Mouse (Mus musculus) lung, adult 18-20 months (tissue): ENCODE data around the gene Sult1d1.
"Not testable (repeated sequence)": the region's sequence is repeated elsewhere in the genome, so short reads cannot be mapped to it uniquely, and the experiment has no call there.

ENCODE experiments used
- DNase-seq, 2 experiments: peaks; one replicate each; pipeline ENCODE4 v3.0.0; 2022; ENCODE audit warnings: mixed read lengths in 2 of 2

Sult1d1 gene

GRCm38 (mm10) chr5:87568845-87569244 lies at the start of gene Sult1d1:
Gene Sult1d1, minus strand, starts transcription at chr5:87569027.
- DNase-seq, result no peak

DNA sequence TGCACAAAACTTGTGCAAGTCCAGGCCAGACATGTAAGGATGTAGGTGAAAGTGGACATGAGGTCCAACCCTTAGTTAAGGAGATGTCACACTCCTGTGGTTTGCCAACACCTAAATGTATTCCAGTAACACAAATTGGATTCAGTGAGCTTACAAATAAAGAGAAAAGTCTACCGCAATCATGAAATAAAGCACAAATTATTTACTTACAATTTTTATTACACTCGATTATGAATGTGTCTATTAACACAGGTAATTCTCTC lies 46.2 kb upstream of the Sult1d1 start:
- no peak for DNase-seq

- DNase-seq, result no peak
Measured at GRCm38 (mm10) chr5:87614364-87615127, 45.7 kb upstream of the Sult1d1 start.

DNA sequence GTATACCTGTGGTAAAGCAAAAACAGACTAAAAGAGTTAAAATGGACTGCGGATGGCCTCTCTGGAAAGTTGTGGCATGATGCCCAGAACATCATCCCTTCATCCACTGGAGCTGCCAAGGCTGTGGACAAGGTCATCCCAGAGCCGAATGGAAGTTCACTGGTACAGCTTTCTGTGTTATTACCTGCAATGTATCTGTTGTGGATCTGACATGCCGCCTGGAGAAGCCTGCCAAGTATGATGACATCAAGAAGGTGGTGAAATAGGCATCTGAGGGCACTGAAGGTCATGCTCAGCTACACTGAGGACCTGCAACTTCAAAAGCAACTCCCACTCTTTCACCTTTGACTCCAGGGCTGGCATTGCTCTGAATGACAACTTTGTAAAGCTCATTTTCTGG lies 32.2 kb upstream of the Sult1d1 start:
- no peak for DNase-seq

DNA sequence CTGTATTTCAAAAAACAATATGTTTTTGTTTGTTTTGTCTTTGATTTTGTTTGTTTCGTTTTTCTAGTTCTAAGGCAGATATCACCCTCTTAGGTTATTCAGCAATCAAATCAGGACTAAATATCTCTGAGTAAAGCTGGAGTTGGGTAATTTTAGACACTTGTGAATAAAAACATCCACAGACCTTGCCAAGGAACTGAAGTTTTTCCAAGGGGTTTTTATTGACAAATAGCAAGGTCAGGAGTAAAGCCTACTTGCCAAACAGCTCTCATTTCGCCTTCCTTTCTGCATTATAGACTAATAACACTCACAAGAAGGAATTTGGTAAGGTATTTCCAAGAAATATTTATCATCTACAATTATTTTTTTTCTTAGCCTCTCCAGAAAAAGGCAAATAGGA lies 29.1 kb upstream of the Sult1d1 start:
- DNase-seq, result no peak

- no peak for DNase-seq
Measured at GRCm38 (mm10) chr5:87591494-87591893, 22.7 kb upstream of the Sult1d1 start, which contains the start of gene Sult1e1. Gene Sult1e1, minus strand, starts transcription at chr5:87591594.

GRCm38 (mm10) chr5:87589916-87590315 lies 21.1 kb upstream of the Sult1d1 start:
- DNase-seq, result no peak

DNA sequence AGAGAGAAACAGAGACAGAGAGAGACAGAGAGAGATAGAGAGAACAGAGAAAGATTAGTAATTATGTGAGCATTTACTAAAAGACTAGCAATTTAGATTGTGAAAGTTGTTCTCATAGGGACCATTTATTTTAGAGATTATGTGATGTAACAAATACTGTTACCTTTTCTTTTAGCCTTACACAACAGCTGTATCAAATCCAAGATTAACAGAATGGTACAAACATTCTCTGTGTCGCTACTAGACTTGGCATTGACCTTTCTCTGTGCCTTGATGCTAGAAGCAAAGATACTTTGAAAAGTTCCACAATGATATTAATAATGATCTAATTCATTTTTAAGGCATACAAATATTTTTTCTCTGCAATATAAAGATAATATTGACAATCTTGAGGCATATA lies 11.6 kb upstream of the Sult1d1 start:
- DNase-seq, result no peak

- DNase-seq, result no peak
Measured at GRCm38 (mm10) chr5:87574174-87574573, 5.3 kb upstream of the Sult1d1 start.

- DNase-seq, result no peak
Measured at GRCm38 (mm10) chr5:87573490-87573889, 4.7 kb upstream of the Sult1d1 start.

DNA sequence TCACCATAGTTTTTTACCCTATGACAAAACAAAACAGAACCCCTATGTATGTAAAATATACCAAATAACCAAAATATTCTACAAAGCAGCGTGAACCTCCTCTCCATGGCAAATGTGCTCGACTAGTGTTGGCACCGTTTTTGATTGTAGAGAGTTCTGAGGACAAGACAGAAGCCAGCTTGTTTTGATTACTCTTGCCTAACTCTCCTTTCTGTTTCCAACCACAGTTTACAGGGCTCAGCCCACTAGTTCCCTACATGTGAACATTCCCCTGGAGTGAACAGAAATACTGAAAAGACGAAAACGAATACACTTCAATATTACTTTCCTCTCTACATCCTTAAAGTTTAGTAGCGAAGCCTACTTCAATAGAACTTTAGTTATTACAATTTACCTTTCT lies 4.0 kb upstream of the Sult1d1 start:
- no peak for DNase-seq

DNA sequence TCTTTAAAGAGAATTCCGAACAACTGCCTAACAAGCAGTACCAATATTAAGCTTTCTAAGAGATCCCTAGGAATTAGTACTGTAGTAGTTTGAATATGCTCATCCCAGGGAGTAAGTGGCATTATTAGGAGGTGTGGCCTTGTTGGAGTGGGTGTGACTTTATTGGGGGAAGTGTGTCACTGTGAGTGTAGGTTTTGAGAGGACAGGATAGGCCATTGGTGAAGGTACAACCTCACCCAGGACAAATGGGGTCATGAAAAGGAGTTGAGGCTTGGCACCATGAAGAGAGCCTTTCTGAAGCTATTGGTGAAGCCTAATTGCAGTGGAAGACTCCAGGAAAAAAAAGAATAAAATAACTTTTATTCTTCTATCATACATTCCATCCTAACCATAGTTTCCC lies 1.5 kb downstream of the Sult1d1 start:
- no peak for DNase-seq

DNA sequence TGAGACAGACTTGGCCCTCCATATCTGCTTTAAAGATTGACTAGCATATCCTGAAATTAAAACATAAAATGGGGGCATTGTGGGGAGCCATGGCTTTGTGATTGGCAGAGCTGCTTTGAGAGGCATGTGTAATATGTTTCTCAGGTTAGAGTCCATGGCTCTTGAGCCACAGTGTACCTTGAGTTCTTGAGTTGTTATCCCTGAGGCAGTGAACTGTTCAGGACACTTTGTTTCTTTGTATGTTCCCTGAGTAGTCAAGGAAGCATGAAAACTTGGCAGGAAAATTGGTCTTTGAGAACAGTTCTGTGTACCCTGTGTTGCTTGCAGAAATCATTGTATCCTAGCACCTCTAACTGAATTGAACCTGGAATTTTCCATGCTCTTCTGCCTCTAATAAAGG lies 5.9 kb downstream of the Sult1d1 start:
- no peak for DNase-seq

GRCm38 (mm10) chr5:87562526-87562925 lies 6.3 kb downstream of the Sult1d1 start:
- DNase-seq, result no peak

DNA sequence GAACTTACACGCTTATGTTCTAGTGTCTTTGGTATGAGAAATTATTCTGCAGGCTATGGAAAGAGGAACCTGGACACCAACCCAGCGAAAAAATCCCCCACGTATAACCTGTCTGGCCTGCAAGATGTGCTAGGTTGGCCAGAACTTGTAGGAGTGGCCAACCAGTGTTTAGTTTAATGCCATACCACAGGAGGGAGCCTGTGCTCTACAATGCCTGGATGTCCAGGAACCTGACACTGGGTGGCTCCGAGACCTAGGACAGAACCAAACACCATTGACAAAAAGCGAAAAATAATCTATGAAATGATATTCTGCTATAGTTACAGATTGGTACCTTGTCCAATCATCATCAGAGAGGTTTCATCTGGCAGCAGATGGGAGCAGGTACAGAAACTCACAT lies 8.7 kb downstream of the Sult1d1 start:
- DNase-seq, result no peak

DNA sequence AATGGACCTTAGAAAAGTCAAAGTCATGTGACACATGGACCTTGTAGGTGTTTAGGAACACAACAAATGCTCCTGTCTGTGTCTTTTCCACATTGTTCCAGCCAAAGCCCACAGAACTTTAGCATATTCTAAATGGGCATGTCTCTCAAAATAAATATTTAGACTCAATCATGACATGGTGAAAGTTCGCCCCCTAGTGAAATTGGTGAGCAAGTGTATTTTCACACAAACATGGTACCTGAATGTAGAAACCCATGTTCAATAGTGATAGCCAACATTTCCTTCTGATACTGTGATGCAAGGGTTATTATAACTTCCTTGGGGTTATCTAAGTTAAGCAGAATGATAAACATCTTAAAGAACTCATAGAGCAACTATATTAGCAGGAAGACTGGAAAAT lies 17.9 kb downstream of the Sult1d1 start:
- no peak for DNase-seq

DNA sequence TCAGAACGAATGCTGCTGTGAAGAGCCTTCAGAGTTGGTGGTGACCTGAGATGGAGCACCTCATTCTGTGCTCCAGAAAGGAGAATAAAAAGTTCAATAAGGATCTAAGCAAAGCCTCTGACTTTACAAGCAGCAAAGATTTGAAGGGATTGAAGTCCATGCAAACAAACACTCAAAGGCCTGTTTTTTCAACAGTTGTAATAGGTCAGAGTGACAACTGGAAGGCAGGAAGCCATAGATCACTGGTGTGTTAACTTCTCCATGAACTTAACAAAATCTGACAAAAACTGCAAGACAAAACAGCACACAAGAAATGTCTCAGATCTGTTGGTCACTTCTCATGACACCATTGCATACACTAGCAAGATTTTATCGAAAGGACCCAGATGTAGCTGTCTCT lies 30.7 kb downstream of the Sult1d1 start, which contains the start of gene Sult1b1:
Gene Sult1b1, minus strand, starts transcription at position 85 of the 400 bp plus-strand sequence.
- no peak for DNase-seq

- no peak for DNase-seq
Measured at GRCm38 (mm10) chr5:87535994-87536644, 32.7 kb downstream of the Sult1d1 start.

GRCm38 (mm10) chr5:87532288-87532687 lies 36.5 kb downstream of the Sult1d1 start:
- no peak for DNase-seq

- not testable (repeated sequence) for DNase-seq
Measured at GRCm38 (mm10) chr5:87523561-87523960, 45.3 kb downstream of the Sult1d1 start.

DNA sequence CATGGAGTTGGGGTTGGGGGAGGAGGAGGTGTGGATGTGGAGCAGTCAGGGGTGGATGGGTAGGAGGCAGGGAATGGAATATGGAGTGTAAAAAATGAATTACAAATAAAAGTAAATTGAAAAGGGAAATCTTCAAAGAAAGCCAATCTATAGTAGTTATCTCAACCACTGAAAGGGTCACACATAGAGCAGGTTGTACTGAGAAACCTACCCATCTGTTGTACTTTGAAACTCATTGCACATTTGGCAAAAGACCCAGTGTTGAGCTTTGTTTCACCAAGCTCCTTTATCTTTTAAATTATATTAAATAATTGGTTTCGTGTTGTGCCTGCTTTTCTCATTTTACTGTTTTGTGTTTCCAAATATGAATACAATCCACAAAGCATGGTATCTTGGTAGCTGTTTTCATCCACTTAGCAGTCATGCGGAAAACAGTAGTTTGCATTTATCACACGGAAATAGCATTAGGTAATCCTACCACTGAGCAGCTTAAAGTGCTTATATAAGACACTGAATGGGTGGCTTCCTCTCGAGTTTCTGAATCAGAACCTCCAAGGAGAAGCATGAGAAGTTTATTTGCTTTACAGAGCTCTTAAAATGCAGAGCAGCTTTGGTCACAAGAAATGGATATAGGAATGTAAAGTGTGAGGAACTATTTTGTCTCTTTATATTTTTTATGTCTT lies 62.9 kb downstream of the Sult1d1 start:
- no peak for DNase-seq
